Mouse (Mus musculus): Measurements from ENCODE around the gene Fgd6.

DNA sequence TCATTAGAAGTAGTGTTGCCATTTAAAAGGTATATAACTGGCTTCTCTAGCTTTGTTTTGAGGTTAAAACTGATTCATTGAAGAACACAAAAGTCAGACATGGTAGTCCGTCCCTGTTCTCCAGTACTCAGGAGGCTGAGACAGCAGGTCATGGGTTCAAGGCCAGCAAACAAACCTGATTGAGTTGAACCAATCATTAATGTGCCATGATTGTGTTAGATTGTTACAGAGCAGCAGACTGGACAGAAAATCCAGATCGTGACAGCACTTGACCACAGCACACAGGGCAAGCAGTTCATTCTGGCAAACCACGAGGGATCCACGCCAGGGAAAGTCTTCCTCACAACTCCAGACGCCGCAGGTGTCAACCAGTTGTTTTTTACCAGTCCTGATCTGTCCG is 126.2 kb downstream of the Fgd6 start:
- TF ChIP-seq POLR2A (IDR thresholded peaks at IDR 0.05; ENCODE audit: low read depth, low read length), result no peak
- TF ChIP-seq CTCF (IDR thresholded peaks at IDR 0.05; ENCODE audit: extremely low read depth, insufficient read length, insufficient replicate concordance, low read depth, low read length), result no peak
